Mouse (Mus musculus): Measurements from ENCODE around the gene Prr5l. TPM values are rescaled to one million over a fixed set of nuclear protein-coding genes. Genes with fewer than 3 reads are reported as not detected.

The Prr5l gene
- polyA plus RNA-seq, 2 experiments, result 16.4 to 27.3 TPM

DNA sequence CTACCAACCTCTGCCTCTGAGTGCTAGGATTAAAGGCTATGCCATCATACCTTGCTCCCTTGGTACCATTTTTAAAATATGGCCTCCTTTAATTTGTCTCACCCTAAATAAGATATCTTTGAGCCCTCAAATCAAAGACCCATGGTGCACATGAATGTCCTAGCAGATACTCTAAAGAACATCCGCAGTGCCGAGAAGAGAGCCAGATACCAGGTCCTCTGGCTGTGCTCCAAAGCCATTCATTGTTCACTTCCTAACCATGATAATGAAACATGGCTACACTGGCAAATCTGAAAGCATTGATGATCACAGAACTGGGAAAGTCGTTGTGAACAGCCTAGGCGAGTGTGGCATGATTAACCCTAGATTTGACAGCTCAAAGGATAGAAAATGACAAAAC lies 189.8 kb downstream of the Prr5l start:
- Histone ChIP-seq H3K4me3 (replicated peaks; ENCODE audit: low read length) (no peak overlapping the region), H3K9me3 (ENCODE audit: control insufficient read depth, low read length) (no peaks in the 10 kb centered on the region), H3K9ac (ENCODE audit: low read depth, low read length, severe bottlenecking) (no peak overlapping the region), H3K27me3 (ENCODE audit: control insufficient read depth, insufficient read depth, low read length) (no peaks in the 10 kb centered on the region), H3K4me1 (ENCODE audit: control insufficient read depth, insufficient read depth, low read length) (no peaks in the 10 kb centered on the region), H3K27ac (replicated peaks; ENCODE audit: low read depth, low read length) (no peak overlapping the region), H3K4me2 (replicated peaks; ENCODE audit: low read depth, low read length, severe bottlenecking) (no peak overlapping the region), H3K36me3 (ENCODE audit: control insufficient read depth, insufficient read depth, low read length) (peaks cover 63% of the 10 kb centered on the region)
- ATAC-seq (ENCODE audit: low FRiP score, low read depth) (no peak), DNase-seq (ENCODE audit: low spot score) (no peak)
- WGBS, result 78% methylated on average over 4 of the region's 4 CpGs
- no peak for TF ChIP-seq POLR2A (IDR thresholded peaks at IDR 0.05; ENCODE audit: borderline replicate concordance, extremely low read depth, insufficient read depth, insufficient read length)

DNA sequence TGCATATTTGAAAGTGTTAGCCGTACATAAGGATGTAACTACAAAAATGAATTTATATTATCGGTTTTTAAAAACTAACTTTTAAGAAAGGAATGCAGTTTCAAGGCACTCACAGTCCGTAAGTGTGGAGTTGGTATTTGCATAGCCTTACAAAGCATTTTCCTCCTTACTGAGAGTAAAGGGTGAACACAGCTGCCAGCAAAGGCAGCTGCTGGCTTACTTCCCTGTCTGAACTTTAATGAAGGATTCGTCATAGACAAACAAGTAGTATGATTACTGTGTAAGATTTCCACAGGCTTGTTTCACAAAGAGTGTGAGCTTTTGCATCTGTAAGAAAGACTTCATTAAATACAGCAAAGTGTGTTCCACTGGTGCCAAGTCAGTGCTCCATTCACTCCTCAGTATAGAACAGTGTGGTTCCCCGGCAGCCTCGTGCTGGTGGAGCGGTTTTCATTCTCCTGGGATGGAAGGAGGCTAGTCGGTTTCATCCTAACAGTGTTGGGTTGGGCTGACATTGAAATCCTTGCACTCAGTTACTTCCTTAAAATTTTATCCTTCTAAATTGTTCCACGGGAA lies 192.5 kb downstream of the Prr5l start:
- 92% methylated on average over 9 of the region's 9 CpGs for WGBS
- no peak overlapping the region for H3K9ac ChIP-seq (ENCODE audit: low read depth, low read length, severe bottlenecking)

DNA sequence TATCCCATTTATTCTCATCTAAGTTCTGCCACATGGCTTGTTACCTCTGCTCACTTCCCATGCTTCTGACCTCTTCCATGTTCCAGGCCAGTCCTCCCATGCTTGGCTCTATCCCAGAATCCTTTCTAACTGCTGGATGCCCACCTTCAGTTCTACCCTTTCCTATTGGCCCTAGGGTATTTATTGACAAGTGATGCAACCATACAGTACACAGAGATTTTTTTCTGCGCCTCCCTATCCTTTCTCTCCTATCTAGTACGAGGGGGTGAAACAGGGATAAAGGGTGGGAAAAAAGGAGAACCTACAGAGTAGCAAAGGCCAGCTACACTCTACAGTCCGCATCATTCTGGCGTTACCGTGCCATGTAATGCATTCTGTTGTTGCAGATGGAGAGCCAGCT lies 194.8 kb downstream of the Prr5l start:
- no peak for ATAC-seq (ENCODE audit: low FRiP score, low read depth)
- Histone ChIP-seq H3K27ac (replicated peaks; ENCODE audit: low read depth, low read length) (no peak overlapping the region), H3K27me3 (ENCODE audit: control insufficient read depth, insufficient read depth, low read length) (no peaks in the 10 kb centered on the region), H3K36me3 (ENCODE audit: control insufficient read depth, insufficient read depth, low read length) (peaks cover 60% of the 10 kb centered on the region), H3K4me3 (replicated peaks; ENCODE audit: low read length) (no peak overlapping the region), H3K9me3 (ENCODE audit: control insufficient read depth, low read length) (no peaks in the 10 kb centered on the region), H3K9ac (ENCODE audit: low read depth, low read length, severe bottlenecking) (no peak overlapping the region), H3K4me1 (ENCODE audit: control insufficient read depth, insufficient read depth, low read length) (no peaks in the 10 kb centered on the region), H3K4me2 (replicated peaks; ENCODE audit: low read depth, low read length, severe bottlenecking) (no peak overlapping the region)
- 88% methylated on average over 5 of the region's 5 CpGs for WGBS
- TF ChIP-seq POLR2A (IDR thresholded peaks at IDR 0.05; ENCODE audit: borderline replicate concordance, extremely low read depth, insufficient read depth, insufficient read length), result no peak
- no peak for DNase-seq (ENCODE audit: low spot score)

More for the DNA sequence above, 192.5 kb downstream of the Prr5l start:
- H3K4me1 ChIP-seq (ENCODE audit: control insufficient read depth, insufficient read depth, low read length), result no peaks in the 10 kb centered on the region
- no peak overlapping the region for H3K4me2 ChIP-seq (replicated peaks; ENCODE audit: low read depth, low read length, severe bottlenecking)
- TF ChIP-seq POLR2A (IDR thresholded peaks at IDR 0.05; ENCODE audit: borderline replicate concordance, extremely low read depth, insufficient read depth, insufficient read length), result no peak
- DNase-seq (ENCODE audit: low spot score), result no peak
- H3K36me3 ChIP-seq (ENCODE audit: control insufficient read depth, insufficient read depth, low read length), result peaks cover 62% of the 10 kb centered on the region
- ATAC-seq (ENCODE audit: low FRiP score, low read depth), result no peak
- no peaks in the 10 kb centered on the region for H3K9me3 ChIP-seq (ENCODE audit: control insufficient read depth, low read length)
- H3K4me3 ChIP-seq (replicated peaks; ENCODE audit: low read length), result no peak overlapping the region
- no peaks in the 10 kb centered on the region for H3K27me3 ChIP-seq (ENCODE audit: control insufficient read depth, insufficient read depth, low read length)
- H3K27ac ChIP-seq (replicated peaks; ENCODE audit: low read depth, low read length), result no peak overlapping the region

DNA sequence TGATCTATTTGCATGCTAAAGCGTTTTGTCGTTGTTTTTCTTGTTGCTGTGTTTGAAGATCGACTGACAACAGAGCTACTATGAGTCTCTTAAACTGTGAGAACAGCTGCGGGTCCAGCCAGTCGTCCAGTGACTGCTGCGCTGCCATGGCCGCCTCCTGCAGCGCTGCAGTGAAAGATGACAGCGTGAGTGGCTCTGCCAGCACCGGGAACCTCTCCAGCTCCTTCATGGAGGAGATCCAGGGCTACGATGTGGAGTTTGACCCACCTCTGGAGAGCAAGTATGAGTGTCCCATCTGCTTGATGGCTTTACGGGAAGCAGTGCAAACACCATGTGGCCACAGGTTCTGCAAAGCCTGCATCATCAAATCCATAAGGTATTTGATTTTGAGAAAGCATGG lies 198.4 kb downstream of the Prr5l start:
- Histone ChIP-seq H3K4me1 (ENCODE audit: control insufficient read depth, insufficient read depth, low read length) (peaks cover 2% of the 10 kb centered on the region), H3K27ac (replicated peaks; ENCODE audit: low read depth, low read length) (no peak overlapping the region), H3K4me2 (replicated peaks; ENCODE audit: low read depth, low read length, severe bottlenecking) (no peak overlapping the region), H3K9me3 (ENCODE audit: control insufficient read depth, low read length) (no peaks in the 10 kb centered on the region), H3K4me3 (replicated peaks; ENCODE audit: low read length) (no peak overlapping the region), H3K27me3 (ENCODE audit: control insufficient read depth, insufficient read depth, low read length) (no peaks in the 10 kb centered on the region), H3K36me3 (ENCODE audit: control insufficient read depth, insufficient read depth, low read length) (peaks cover 35% of the 10 kb centered on the region), H3K9ac (ENCODE audit: low read depth, low read length, severe bottlenecking) (no peak overlapping the region)
- ATAC-seq (ENCODE audit: low FRiP score, low read depth), result no peak
- DNase-seq (ENCODE audit: low spot score), result no peak
- no peak for TF ChIP-seq POLR2A (IDR thresholded peaks at IDR 0.05; ENCODE audit: borderline replicate concordance, extremely low read depth, insufficient read depth, insufficient read length)
- 93% methylated on average over 12 of the region's 12 CpGs for WGBS

DNA sequence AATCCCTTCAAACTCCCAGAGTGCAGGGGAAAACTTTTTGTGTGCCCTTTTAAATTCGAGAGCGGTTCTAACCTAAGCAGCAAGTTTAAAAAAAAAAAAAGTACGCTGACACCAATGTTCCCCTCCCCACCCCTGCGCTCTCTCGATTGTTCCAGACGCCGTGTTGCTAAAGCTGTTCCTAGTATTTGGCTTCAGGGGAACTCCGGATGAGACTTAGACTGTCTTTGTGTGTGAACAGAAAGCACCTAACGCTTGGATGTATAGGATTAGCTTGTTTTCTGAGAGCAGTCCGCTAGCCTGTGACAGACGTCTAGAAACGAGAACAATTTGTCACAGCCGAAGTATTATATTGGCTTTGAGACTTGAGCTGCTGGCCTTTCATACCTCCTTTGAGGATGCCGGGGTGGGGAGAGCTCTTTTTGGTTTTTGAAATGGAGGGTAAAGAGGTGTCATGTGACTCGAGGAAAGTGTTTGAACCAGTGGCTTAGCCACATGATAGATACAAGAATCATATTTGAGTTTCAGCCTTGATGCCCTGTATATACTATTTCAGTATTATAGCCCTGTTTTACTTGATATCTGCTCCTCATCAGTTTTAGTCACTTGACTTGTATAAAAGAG lies 203.6 kb downstream of the Prr5l start:
- Histone ChIP-seq H3K9me3 (ENCODE audit: control insufficient read depth, low read length) (no peaks in the 10 kb centered on the region), H3K27me3 (ENCODE audit: control insufficient read depth, insufficient read depth, low read length) (no peaks in the 10 kb centered on the region), H3K4me1 (ENCODE audit: control insufficient read depth, insufficient read depth, low read length) (peaks cover 6% of the 10 kb centered on the region), H3K9ac (ENCODE audit: low read depth, low read length, severe bottlenecking) (peak overlapping the region; percentile 85), H3K36me3 (ENCODE audit: control insufficient read depth, insufficient read depth, low read length) (peaks cover under 1% of the 10 kb centered on the region; the same call in 1 of the 2 replicates), H3K4me2 (replicated peaks; ENCODE audit: low read depth, low read length, severe bottlenecking) (peak overlapping the region; percentile 83), H3K27ac (replicated peaks; ENCODE audit: low read depth, low read length) (no peak overlapping the region), H3K4me3 (replicated peaks; ENCODE audit: low read length) (peak overlapping the region; percentile 94)
- DNase-seq (ENCODE audit: low spot score) (no peak), ATAC-seq (ENCODE audit: low FRiP score, low read depth) (no peak)
- TF ChIP-seq POLR2A (IDR thresholded peaks at IDR 0.05; ENCODE audit: borderline replicate concordance, extremely low read depth, insufficient read depth, insufficient read length), result no peak
- 7% methylated on average over 15 of the region's 15 CpGs for WGBS

Measured in limb, embryonic 14.5 days (tissue).